Mouse (Mus musculus) cerebellum, adult 8-10 months (tissue): ENCODE measurements at regions not wholly inside any gene's neighbourhood (a gene's known extent, or its start where the extent isn't known, plus 50 kb on each side); places are given as distances from the start of the nearest gene placed in this dataset.
"Not testable (repeated sequence)": the region's sequence is repeated elsewhere in the genome, so short reads cannot be mapped to it uniquely, and the experiment has no call there.

Source experiments
- DNase-seq: peaks from one replicate; pipeline ENCODE4 v3.0.0; 2022

GRCm38 (mm10) chr15:59728817-59729560 lies 287.4 kb downstream of the 4933412E24Rik start:
- DNase-seq, result no peak

- no peak for DNase-seq
These were observed 288.2 kb downstream of the 4933412E24Rik start for GRCm38 (mm10) chr15:59728131-59728601.

- no peak for DNase-seq
These were observed 290.5 kb downstream of the 4933412E24Rik start for GRCm38 (mm10) chr15:59725881-59726280.

- DNase-seq, result no peak
These were observed 293.6 kb downstream of the 4933412E24Rik start for GRCm38 (mm10) chr15:59722661-59723413.

GRCm38 (mm10) chr15:59721420-59721819 lies 295.0 kb downstream of the 4933412E24Rik start:
- DNase-seq, result no peak

- no peak for DNase-seq
These were observed 295.4 kb downstream of the 4933412E24Rik start for GRCm38 (mm10) chr15:59721018-59721417.

GRCm38 (mm10) chr15:59720149-59720548 lies 296.3 kb downstream of the 4933412E24Rik start:
- DNase-seq, result no peak

GRCm38 (mm10) chr15:59719383-59720128 lies 296.9 kb downstream of the 4933412E24Rik start:
- not testable (repeated sequence) for DNase-seq

- DNase-seq, result no peak
These were observed 299.5 kb downstream of the 4933412E24Rik start for GRCm38 (mm10) chr15:59716872-59717271.

- DNase-seq, result no peak
These were observed 300.5 kb downstream of the 4933412E24Rik start for GRCm38 (mm10) chr15:59715951-59716350.

GRCm38 (mm10) chr15:59713965-59714739 lies 302.3 kb downstream of the 4933412E24Rik start:
- no peak for DNase-seq

GRCm38 (mm10) chr15:59712077-59712752 lies 304.2 kb downstream of the 4933412E24Rik start:
- DNase-seq, result no peak

GRCm38 (mm10) chr15:59709925-59710324 lies 306.5 kb downstream of the 4933412E24Rik start:
- no peak for DNase-seq

GRCm38 (mm10) chr15:59708402-59708801 lies 308.0 kb downstream of the 4933412E24Rik start:
- DNase-seq, result no peak

GRCm38 (mm10) chr15:59707081-59707480 lies 309.3 kb downstream of the 4933412E24Rik start:
- DNase-seq, result no peak
